Mouse (Mus musculus) hindbrain, embryonic 14.5 days (tissue): ENCODE measurements around the gene Zfp592. TPM values are rescaled to one million over a fixed set of nuclear protein-coding genes. Genes with fewer than 3 reads are reported as not detected.

Experiments used
- ATAC-seq: fragments of 200-750 bp; cut with Nextera tagmentation; 2 replicates; pipeline ENCODE4 v1.8.0; 2017; ENCODE audit warnings: moderate number of reproducible peaks, mild to moderate bottlenecking, moderate TSS enrichment, moderate library complexity; ENCODE audit not compliant: low FRiP score
- DNase-seq: peaks from one replicate; pipeline ENCODE4 v3.0.0-alpha.2; 2015; ENCODE audit warnings: low spot score
- H3K27ac ChIP-seq: fragments of 300-500 bp; sonication (generic); 2 replicates; pipeline ENCODE4 v1.5.1; 2014; ENCODE audit warnings: mild to moderate bottlenecking, moderate library complexity
- H3K27me3 ChIP-seq: fragments of 300-500 bp; sonication (generic); 2 replicates; pipeline ENCODE4 v1.6.1; 2014; ENCODE audit warnings: mild to moderate bottlenecking, low read length, mixed read lengths; ENCODE audit not compliant: control insufficient read depth, insufficient read depth
- H3K36me3 ChIP-seq: fragments of 300-500 bp; sonication (generic); replicated peaks from 2 replicates; pipeline ENCODE4 v1.6.1; 2014; ENCODE audit not compliant: control insufficient read depth, insufficient read depth
- H3K4me1 ChIP-seq: fragments of 300-500 bp; sonication (generic); replicated peaks from 2 replicates; pipeline ENCODE4 v1.6.1; 2014; ENCODE audit warnings: antibody characterized with exemption, low read length, mixed read lengths; ENCODE audit not compliant: control insufficient read depth, insufficient read depth
- H3K4me2 ChIP-seq: fragments of 300-500 bp; sonication (generic); replicated peaks from 2 replicates; pipeline ENCODE4 v1.6.1; 2014; ENCODE audit warnings: mild to moderate bottlenecking, moderate library complexity
- H3K4me3 ChIP-seq: fragments of 300-500 bp; sonication (generic); replicated peaks from 2 replicates; pipeline ENCODE4 v1.5.1; 2014; ENCODE audit warnings: mild to moderate bottlenecking, low read length
- H3K9ac ChIP-seq: fragments of 300-500 bp; sonication (generic); 2 replicates; pipeline ENCODE4 v1.6.1; 2014
- H3K9me3 ChIP-seq: fragments of 300-500 bp; sonication (generic); 2 replicates; pipeline ENCODE4 v1.6.1; 2016; ENCODE audit warnings: low read length; ENCODE audit not compliant: control insufficient read depth
- WGBS: fragments of 180-500 bp; shearing (Covaris S2); extraction: QIAGEN DNeasy Blood & Tissue Kit; methylation state at CpG from one replicate; pipeline ENCODE4 v1.1.7; 2014; 5-methylcytosine and 5-hydroxymethylcytosine counted together
- polyA plus RNA-seq: library from polyadenylated mRNA; unstranded; fragments of >200 nt; fragmentation: Nextera tagmentation; extraction: Ambion mirVana; gene quantifications from 2 replicates; pipeline ENCODE4 v1.2.1, GENCODE M21; 2014

Gene Zfp592
- polyA plus RNA-seq, 1 experiment from 2014 or later = 10.4 TPM

DNA sequence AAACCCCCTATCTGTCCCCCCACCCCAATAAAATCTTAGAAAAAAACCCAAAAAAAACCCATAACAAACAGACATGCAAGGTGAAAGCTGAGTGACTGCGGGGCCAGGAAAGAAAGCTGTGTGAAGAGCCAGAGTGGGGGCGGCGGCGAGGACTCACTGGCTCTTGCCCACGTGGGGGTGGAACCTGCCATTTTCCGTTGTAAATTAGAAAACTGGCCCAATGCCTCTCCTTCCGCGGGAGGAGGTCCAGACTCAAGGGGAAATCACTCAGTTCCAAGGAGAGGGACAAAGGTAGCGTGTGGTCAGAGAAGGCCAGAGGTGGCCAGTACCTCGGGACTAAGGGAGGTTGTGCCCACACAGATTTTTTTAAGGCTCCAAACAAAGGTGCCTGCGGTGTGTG, 68.5 kb downstream of the Zfp592 start:
- no peak overlapping the region for H3K4me2 ChIP-seq
- no peaks in the 10 kb centered on the region for H3K9me3 ChIP-seq
- ATAC-seq (no peak), DNase-seq (no peak)
- WGBS = 82% methylated on average over 11 of the region's 11 CpGs
- H3K4me3 ChIP-seq = no peak overlapping the region
- no peaks in the 10 kb centered on the region for H3K27me3 ChIP-seq
- H3K36me3 ChIP-seq = no peaks in the 10 kb centered on the region
- no peaks in the 10 kb centered on the region for H3K4me1 ChIP-seq
- no peak overlapping the region for H3K27ac ChIP-seq
- H3K9ac ChIP-seq = no peak overlapping the region

DNA sequence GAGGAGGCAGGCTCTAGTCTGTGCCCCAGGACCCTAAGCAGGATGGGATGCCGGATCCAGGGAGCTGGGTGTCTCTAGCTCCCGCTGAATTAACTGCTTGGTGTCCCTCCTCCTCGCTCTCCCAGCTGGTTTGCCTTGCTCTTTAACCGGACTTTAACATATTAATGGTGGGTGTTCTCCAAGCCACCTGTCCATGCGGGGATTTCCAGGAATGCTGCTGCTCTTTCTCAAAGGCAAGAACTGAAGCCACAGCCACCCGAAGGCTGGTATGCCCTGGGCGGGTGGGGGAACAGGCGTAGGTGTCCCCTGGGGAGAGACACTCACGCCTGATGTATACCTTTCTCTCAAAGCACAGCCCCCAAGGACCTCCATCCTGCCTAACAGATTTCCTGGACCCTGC, 69.9 kb downstream of the Zfp592 start:
- no peaks in the 10 kb centered on the region for H3K36me3 ChIP-seq
- H3K4me2 ChIP-seq = no peak overlapping the region
- no peaks in the 10 kb centered on the region for H3K4me1 ChIP-seq
- WGBS = 65% methylated on average over 9 of the region's 9 CpGs
- ATAC-seq (no peak), DNase-seq (no peak)
- no peak overlapping the region for H3K9ac ChIP-seq
- no peaks in the 10 kb centered on the region for H3K27me3 ChIP-seq
- no peak overlapping the region for H3K4me3 ChIP-seq
- H3K27ac ChIP-seq = no peak overlapping the region
- no peaks in the 10 kb centered on the region for H3K9me3 ChIP-seq

DNA sequence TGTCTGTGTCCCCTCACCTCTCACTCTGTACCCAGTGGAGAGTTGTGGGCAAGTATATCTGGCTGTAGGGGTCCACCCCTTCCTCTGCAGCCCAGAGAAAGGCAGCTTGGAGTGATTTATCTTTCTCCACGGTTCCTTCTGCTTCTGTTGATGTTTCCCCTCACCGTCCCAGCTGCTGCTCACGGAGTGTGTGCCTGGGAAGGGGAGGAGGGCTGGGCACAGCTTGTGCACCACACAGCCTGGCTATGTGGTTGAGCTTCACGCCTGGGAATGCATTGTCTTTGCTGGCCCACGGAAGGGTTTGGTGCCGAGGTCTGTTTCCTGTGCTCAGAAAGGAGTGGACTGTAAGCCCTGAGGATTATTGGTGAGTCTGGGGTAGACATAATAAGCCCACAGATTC, 73.2 kb downstream of the Zfp592 start:
- Histone ChIP-seq H3K36me3 (no peaks in the 10 kb centered on the region), H3K4me3 (no peak overlapping the region), H3K27me3 (no peaks in the 10 kb centered on the region), H3K4me2 (no peak overlapping the region), H3K27ac (no peak overlapping the region), H3K9ac (no peak overlapping the region), H3K4me1 (no peaks in the 10 kb centered on the region), H3K9me3 (no peaks in the 10 kb centered on the region)
- 38% methylated on average over 6 of the region's 6 CpGs for WGBS
- no peak for DNase-seq
- ATAC-seq = no peak

DNA sequence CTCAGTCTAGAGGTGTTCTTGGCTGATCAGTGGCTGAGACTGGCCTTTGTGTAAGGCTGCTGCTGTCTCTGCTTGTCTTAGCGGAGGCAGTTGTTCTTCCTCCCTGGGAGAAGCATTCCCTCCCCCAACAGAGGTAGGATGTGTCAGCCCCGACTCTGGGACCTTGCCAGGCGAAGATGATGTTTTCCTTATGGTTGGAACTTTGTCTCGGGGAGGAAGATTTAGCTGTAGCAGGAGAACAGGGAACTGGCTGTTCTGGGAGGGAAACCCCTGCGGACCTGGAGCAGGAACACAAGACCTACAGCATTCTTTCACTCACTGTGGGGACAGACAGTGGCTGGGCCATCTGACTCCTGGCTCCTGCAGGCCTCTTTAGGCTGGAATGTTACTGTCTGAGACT, 79.0 kb downstream of the Zfp592 start:
- H3K27me3 ChIP-seq = no peaks in the 10 kb centered on the region
- H3K4me2 ChIP-seq = no peak overlapping the region
- H3K4me3 ChIP-seq = no peak overlapping the region
- no peaks in the 10 kb centered on the region for H3K9me3 ChIP-seq
- no peak overlapping the region for H3K9ac ChIP-seq
- no peak for DNase-seq
- ATAC-seq = no peak
- 51% methylated on average over 5 of the region's 5 CpGs for WGBS
- H3K27ac ChIP-seq = no peak overlapping the region
- no peaks in the 10 kb centered on the region for H3K4me1 ChIP-seq
- no peaks in the 10 kb centered on the region for H3K36me3 ChIP-seq

DNA sequence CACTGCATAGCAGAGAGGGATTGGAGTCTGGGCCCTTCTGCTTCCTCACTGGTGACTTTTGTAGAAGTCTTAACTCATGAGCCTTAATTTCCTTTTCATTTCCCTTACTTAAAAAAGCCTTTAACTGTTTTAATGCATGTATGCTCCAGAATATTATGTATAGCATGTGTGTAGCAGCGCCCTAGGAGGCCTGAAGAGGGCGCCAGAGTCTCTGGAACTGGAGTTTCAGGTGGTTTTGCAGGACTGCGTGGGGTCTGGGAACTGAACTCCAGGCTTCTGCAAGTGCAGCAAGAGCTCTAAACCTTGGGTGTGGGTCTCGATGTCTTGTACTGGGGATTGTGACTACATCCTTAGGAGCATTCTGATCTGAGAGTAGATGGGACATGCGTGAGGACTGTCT, 79.8 kb downstream of the Zfp592 start:
- H3K27ac ChIP-seq = no peak overlapping the region
- H3K36me3 ChIP-seq = no peaks in the 10 kb centered on the region
- ATAC-seq = no peak
- 85% methylated on average over 5 of the region's 5 CpGs for WGBS
- no peak overlapping the region for H3K9ac ChIP-seq
- no peak for DNase-seq
- H3K9me3 ChIP-seq = no peaks in the 10 kb centered on the region
- H3K4me1 ChIP-seq = no peaks in the 10 kb centered on the region
- no peak overlapping the region for H3K4me2 ChIP-seq
- no peak overlapping the region for H3K4me3 ChIP-seq
- no peaks in the 10 kb centered on the region for H3K27me3 ChIP-seq

DNA sequence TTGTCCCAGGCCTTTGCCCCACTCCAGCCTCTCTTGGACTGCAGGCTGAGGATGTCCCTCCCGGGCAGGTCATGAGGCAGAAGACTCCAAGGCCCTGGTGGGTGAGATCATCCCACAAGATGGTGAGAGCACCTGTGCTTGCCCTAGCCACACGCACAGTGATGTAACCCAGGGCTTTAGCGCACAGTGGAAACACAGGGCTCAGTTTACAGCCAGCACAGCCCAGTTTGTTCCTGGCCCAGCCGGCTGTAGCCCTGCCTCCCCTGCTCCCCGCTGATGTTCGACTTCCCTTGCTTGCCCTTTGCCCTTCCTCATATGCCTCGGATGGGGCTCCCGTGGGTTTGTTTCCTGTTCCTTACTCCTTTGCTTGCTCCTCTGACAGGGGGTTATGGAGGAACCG, 81.1 kb downstream of the Zfp592 start:
- Histone ChIP-seq H3K27me3 (no peaks in the 10 kb centered on the region), H3K36me3 (no peaks in the 10 kb centered on the region), H3K9ac (no peak overlapping the region), H3K9me3 (no peaks in the 10 kb centered on the region), H3K27ac (no peak overlapping the region), H3K4me3 (no peak overlapping the region), H3K4me1 (no peaks in the 10 kb centered on the region), H3K4me2 (no peak overlapping the region)
- no peak for DNase-seq
- no peak for ATAC-seq
- WGBS = 72% methylated on average over 9 of the region's 9 CpGs

DNA sequence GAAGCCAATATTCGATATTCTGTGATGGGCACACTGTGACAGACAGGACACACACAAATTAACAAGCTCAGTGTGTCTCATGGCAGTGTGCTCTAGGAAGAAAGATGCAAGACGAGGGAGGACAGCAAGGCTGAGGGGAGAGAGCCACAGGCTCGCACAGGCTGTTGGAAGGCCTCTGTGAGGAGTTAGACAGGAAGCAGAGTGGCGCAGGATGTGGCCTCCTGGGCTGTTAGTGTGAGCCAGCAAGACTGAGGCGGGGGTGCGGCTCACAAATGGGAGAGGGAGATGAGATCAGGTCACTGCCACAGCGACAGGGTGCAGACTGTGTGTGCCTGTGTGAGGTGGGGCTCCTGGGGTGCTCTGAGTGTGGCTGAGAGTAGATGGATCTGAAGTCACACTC, 81.8 kb downstream of the Zfp592 start:
- Histone ChIP-seq H3K4me3 (no peak overlapping the region), H3K27ac (no peak overlapping the region), H3K27me3 (no peaks in the 10 kb centered on the region), H3K4me2 (no peak overlapping the region), H3K4me1 (no peaks in the 10 kb centered on the region), H3K9ac (no peak overlapping the region), H3K9me3 (no peaks in the 10 kb centered on the region), H3K36me3 (no peaks in the 10 kb centered on the region)
- WGBS = 73% methylated on average over 7 of the region's 7 CpGs
- ATAC-seq (no peak), DNase-seq (no peak)

DNA sequence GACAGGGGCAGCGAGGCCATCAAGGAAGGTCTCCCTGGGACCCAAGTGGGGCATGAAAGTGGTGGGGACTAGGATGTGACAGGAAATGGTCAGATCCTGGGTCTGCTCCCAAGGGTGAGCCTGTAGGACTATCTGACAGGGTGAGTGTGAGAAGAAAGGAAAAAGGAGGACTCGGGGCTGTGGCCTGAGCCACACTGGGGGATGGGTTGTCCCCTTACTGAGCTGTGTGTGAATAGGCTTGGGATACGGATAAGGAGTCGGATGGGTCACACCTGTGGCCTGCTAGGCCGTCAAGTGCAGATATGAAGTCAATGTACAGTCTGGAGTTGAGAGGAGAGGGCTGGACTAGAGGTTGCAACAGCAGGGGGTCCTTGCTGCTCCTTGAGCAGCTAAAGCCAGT, 82.3 kb downstream of the Zfp592 start:
- ATAC-seq = no peak

DNA sequence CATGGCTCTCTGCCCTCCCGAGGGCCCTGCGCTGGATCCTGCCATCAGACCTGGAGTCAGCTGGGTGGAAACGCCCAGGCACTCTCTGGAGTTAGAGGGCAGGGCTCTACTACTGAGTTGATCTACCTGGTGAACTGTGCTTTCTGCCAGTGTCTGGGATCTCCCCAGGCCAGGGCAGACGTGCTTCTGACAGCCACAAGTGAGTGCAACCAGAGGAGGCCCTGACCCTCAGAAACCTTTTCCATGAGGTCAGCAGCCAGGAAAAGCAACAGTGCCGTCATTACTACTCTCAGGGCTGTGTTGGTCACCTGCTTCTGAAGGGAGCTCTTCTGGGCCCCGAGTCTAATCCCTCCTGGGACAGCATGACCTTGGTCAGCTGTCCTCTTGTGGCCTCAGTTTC, 83.5 kb downstream of the Zfp592 start:
- ATAC-seq = no peak
- Histone ChIP-seq H3K27me3 (no peaks in the 10 kb centered on the region), H3K36me3 (no peaks in the 10 kb centered on the region), H3K4me3 (no peak overlapping the region), H3K9ac (no peak overlapping the region), H3K27ac (no peak overlapping the region), H3K9me3 (no peaks in the 10 kb centered on the region), H3K4me2 (no peak overlapping the region), H3K4me1 (no peaks in the 10 kb centered on the region)
- DNase-seq = no peak
- WGBS = 76% methylated on average over 6 of the region's 6 CpGs

More for the DNA sequence above, 82.3 kb downstream of the Zfp592 start:
- Histone ChIP-seq H3K4me2 (no peak overlapping the region), H3K27ac (no peak overlapping the region), H3K4me1 (no peaks in the 10 kb centered on the region), H3K9me3 (no peaks in the 10 kb centered on the region), H3K9ac (no peak overlapping the region), H3K36me3 (no peaks in the 10 kb centered on the region), H3K27me3 (no peaks in the 10 kb centered on the region), H3K4me3 (no peak overlapping the region)
- no peak for DNase-seq
- 86% methylated on average over 5 of the region's 5 CpGs for WGBS

DNA sequence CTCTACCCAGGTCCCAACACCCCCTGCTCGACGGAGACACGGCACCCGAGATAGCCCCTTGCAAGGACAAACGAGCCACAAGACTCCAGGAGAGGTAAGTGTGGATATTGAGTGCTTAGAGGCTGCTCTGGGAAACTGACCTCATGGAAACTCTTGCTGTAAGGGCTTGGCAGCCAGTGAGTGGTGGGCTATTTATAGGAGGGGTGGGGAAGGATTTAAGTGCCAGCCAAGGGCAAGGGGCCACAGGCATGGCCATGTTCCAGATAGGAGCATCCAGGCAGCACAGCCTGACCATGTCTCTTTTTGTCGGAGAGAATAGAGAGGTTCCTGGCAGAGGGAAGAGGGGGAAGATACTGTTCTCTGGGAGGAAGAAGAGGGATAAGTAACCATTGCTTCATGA, 85.3 kb downstream of the Zfp592 start:
- H3K9ac ChIP-seq = no peak overlapping the region
- no peaks in the 10 kb centered on the region for H3K9me3 ChIP-seq
- H3K36me3 ChIP-seq = no peaks in the 10 kb centered on the region
- no peak overlapping the region for H3K27ac ChIP-seq
- no peaks in the 10 kb centered on the region for H3K27me3 ChIP-seq
- H3K4me2 ChIP-seq = no peak overlapping the region
- ATAC-seq = no peak
- WGBS = 90% methylated on average over 6 of the region's 6 CpGs
- no peak for DNase-seq
- no peaks in the 10 kb centered on the region for H3K4me1 ChIP-seq
- H3K4me3 ChIP-seq = no peak overlapping the region
